In the genomic region with DNA sequence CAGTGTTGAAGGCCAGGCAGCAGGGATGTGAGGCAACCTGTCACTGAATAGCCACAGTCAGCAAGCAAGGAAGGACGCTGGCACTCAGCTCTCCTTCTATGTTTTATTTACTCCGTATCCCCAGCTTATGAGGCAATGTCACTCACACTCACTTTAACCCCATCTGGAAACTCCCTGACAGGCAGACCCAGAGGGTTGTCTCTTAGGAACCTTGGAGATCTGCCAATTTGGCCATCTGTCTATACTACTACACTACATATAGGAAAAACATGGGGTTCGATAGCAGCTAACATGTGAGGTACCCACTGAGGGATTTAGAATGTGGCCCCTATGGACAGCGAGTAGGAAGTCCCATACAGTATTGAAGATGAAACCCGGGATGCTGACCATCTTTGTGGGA, we compare ENCODE assay signal across 29 mouse cellular contexts. TPM values are rescaled to one million over a fixed set of nuclear protein-coding genes. Genes with fewer than 3 reads are reported as not detected.
DNase-seq lines count a peak whose midpoint lies in the region; ATAC-seq and TF ChIP-seq lines count a peak whose summit lies in the region.
"Had no signal": no experiment of that assay in that cellular context is flagged by ENCODE, and none has a peak within 500 bp of the region (broad histone marks: within the 10 kb centered on the region; RNA-seq: fewer than 3 reads in every experiment).

No protein-coding gene starts in this region.

- TF ChIP-seq POLR2A in lung, adult 2 months (IDR thresholded peaks at IDR 0.05; ENCODE audit: borderline replicate concordance, extremely low read depth, low read depth, low read length) = no peak
- TF ChIP-seq POLR2A in brain, embryonic 14.5 days (IDR thresholded peaks at IDR 0.05; ENCODE audit: borderline replicate concordance, extremely low read depth, insufficient read depth, insufficient read length, poor library complexity, severe bottlenecking) = no peak

- H3K9me3 ChIP-seq in forebrain, embryonic 14.5 days (replicated peaks; ENCODE audit: control insufficient read depth, low read length) = no peaks in the 10 kb centered on the region
- H3K9me3 ChIP-seq in forebrain, embryonic 16.5 days (ENCODE audit: control insufficient read depth, low read length) = no peaks in the 10 kb centered on the region
- H3K9me3 ChIP-seq in lung, embryonic 16.5 days (ENCODE audit: control insufficient read depth, low read length) = no peaks in the 10 kb centered on the region
- H3K9me3 ChIP-seq: embryonic facial prominence, embryonic 13.5 days; forebrain, embryonic 10.5 days; forebrain, embryonic 13.5 days; heart, embryonic 12.5 days; heart, embryonic 15.5 days; hindbrain, embryonic 10.5 days had no signal

- H3K36me3 ChIP-seq in forebrain, embryonic 14.5 days (ENCODE audit: control insufficient read depth, insufficient read depth, low read length) = no peaks in the 10 kb centered on the region
- no peaks in the 10 kb centered on the region for H3K36me3 ChIP-seq in forebrain, embryonic 16.5 days (ENCODE audit: control insufficient read depth, insufficient read depth)
- no peaks in the 10 kb centered on the region for H3K36me3 ChIP-seq in lung, embryonic 16.5 days (ENCODE audit: control insufficient read depth, insufficient read depth, low read length)
- H3K36me3 ChIP-seq: embryonic facial prominence, embryonic 13.5 days; forebrain, embryonic 10.5 days; heart, embryonic 12.5 days; heart, embryonic 15.5 days; hindbrain, embryonic 10.5 days had no signal

- ATAC-seq in forebrain, embryonic 14.5 days = no peak
- ATAC-seq in forebrain, embryonic 16.5 days = no peak
- ATAC-seq in lung, embryonic 16.5 days (ENCODE audit: low read depth) = peak; percentile 20; the same call in 1 of the 2 replicates
- ATAC-seq: CD4-positive, CD25-positive, alpha-beta regulatory T cell, adult 4 months; forebrain, embryonic 13.5 days had no signal

- no peak overlapping the region for H3K27ac ChIP-seq in forebrain, embryonic 14.5 days (ENCODE audit: low read depth, low read length)
- H3K27ac ChIP-seq in forebrain, embryonic 16.5 days (ENCODE audit: low read length) = no peak overlapping the region
- H3K27ac ChIP-seq in lung, embryonic 16.5 days (ENCODE audit: low read length) = no peak overlapping the region
- H3K27ac ChIP-seq: embryonic facial prominence, embryonic 13.5 days; forebrain, embryonic 10.5 days; forebrain, embryonic 13.5 days; heart, embryonic 15.5 days; hindbrain, embryonic 10.5 days; hindbrain, embryonic 14.5 days had no signal

- TF ChIP-seq CTCF in lung, adult 2 months (IDR thresholded peaks at IDR 0.05; ENCODE audit: insufficient read depth, low read length) = no peak
- no peak for TF ChIP-seq CTCF in brain, embryonic 14.5 days (IDR thresholded peaks at IDR 0.05; ENCODE audit: borderline replicate concordance, extremely low read depth, insufficient read depth, insufficient read length)

- peak; percentile 54 for DNase-seq in forebrain, embryonic 14.5 days (ENCODE audit: low spot score)
- DNase-seq in lung, adult 2 months = no peak
- DNase-seq in brain, embryonic 14.5 days (ENCODE audit: low read depth) = peak; percentile 64
- no peak for DNase-seq in left cerebral cortex, postnatal 36 days (ENCODE audit: low spot score in 2 of 2)
- DNase-seq: adrenal gland, adult 2 months; adrenal gland, postnatal 14 days; cerebellum, adult 11-12 months; cerebellum, adult 8-10 months; cerebellum, postnatal 14 days; gastrocnemius, postnatal 25 days; heart, adult 18-20 months; heart, postnatal 10 days; heart, postnatal 36 days had no signal

- no peaks in the 10 kb centered on the region for H3K27me3 ChIP-seq in forebrain, embryonic 14.5 days (replicated peaks; ENCODE audit: control insufficient read depth, insufficient read depth, low read length)
- no peaks in the 10 kb centered on the region for H3K27me3 ChIP-seq in forebrain, embryonic 16.5 days (replicated peaks; ENCODE audit: control insufficient read depth, insufficient read depth, low read length)
- no peaks in the 10 kb centered on the region for H3K27me3 ChIP-seq in lung, embryonic 16.5 days (ENCODE audit: control insufficient read depth, insufficient read depth, low read depth, low read length)
- H3K27me3 ChIP-seq: embryonic facial prominence, embryonic 13.5 days; forebrain, embryonic 13.5 days; heart, embryonic 12.5 days; heart, embryonic 15.5 days had no signal

- intact Hi-C loops in left cerebral cortex, postnatal 36 days (cut with DNase I) = no loop called here

- H3K4me2 ChIP-seq in forebrain, embryonic 14.5 days (ENCODE audit: low read length) = no peak overlapping the region
- no peak overlapping the region for H3K4me2 ChIP-seq in forebrain, embryonic 16.5 days (ENCODE audit: low read length)
- no peak overlapping the region for H3K4me2 ChIP-seq in lung, embryonic 16.5 days (ENCODE audit: low read depth, low read length)
- H3K4me2 ChIP-seq: embryonic facial prominence, embryonic 13.5 days; forebrain, embryonic 13.5 days; heart, embryonic 12.5 days; heart, embryonic 15.5 days; hindbrain, embryonic 14.5 days had no signal

- WGBS in forebrain, embryonic 14.5 days = 75% methylated on average over 5 of the region's 5 CpGs
- 64% methylated on average over 5 of the region's 5 CpGs for WGBS in forebrain, embryonic 16.5 days
- 50% methylated on average over 5 of the region's 5 CpGs for WGBS in lung, embryonic 16.5 days
- 70% methylated on average over 5 of the region's 5 CpGs for WGBS in lung, adult 2 months

- H3K4me3 ChIP-seq in forebrain, embryonic 14.5 days (ENCODE audit: low read depth, low read length) = no peak overlapping the region
- H3K4me3 ChIP-seq in forebrain, embryonic 16.5 days (replicated peaks; ENCODE audit: low read length) = no peak overlapping the region
- H3K4me3 ChIP-seq in lung, embryonic 16.5 days (ENCODE audit: low read length) = no peak overlapping the region
- no peak overlapping the region for H3K4me3 ChIP-seq in lung, adult 2 months (replicated peaks; ENCODE audit: extremely low read depth, low read depth, low read length)
- H3K4me3 ChIP-seq: embryonic facial prominence, embryonic 13.5 days; forebrain, embryonic 10.5 days; forebrain, embryonic 13.5 days; heart, embryonic 12.5 days; heart, embryonic 15.5 days; hindbrain, embryonic 10.5 days had no signal

- H3K9ac ChIP-seq in forebrain, embryonic 14.5 days (ENCODE audit: low read length) = no peak overlapping the region
- H3K9ac ChIP-seq in forebrain, embryonic 16.5 days (replicated peaks; ENCODE audit: low read depth, low read length) = no peak overlapping the region
- no peak overlapping the region for H3K9ac ChIP-seq in lung, embryonic 16.5 days (ENCODE audit: low read length)
- H3K9ac ChIP-seq: embryonic facial prominence, embryonic 13.5 days; forebrain, embryonic 13.5 days; heart, embryonic 12.5 days; heart, embryonic 15.5 days; hindbrain, embryonic 14.5 days had no signal

- H3K4me1 ChIP-seq in forebrain, embryonic 14.5 days (ENCODE audit: control insufficient read depth, insufficient read depth, low read length) = no peaks in the 10 kb centered on the region
- no peaks in the 10 kb centered on the region for H3K4me1 ChIP-seq in forebrain, embryonic 16.5 days (replicated peaks; ENCODE audit: control insufficient read depth, insufficient read depth, low read length)
- no peaks in the 10 kb centered on the region for H3K4me1 ChIP-seq in lung, embryonic 16.5 days (replicated peaks; ENCODE audit: control insufficient read depth, insufficient read depth, low read length)
- no peaks in the 10 kb centered on the region for H3K4me1 ChIP-seq in lung, adult 2 months (ENCODE audit: control insufficient read depth, insufficient read depth, low read length)
- H3K4me1 ChIP-seq: embryonic facial prominence, embryonic 13.5 days; forebrain, embryonic 10.5 days; heart, embryonic 12.5 days; heart, embryonic 15.5 days; hindbrain, embryonic 10.5 days had no signal

RNA-seq across cellular contexts. Expression of gene Gm765, which starts 12.7 kb away (rescaled TPM):
- not detected in 2 replicates for polyA plus RNA-seq in forebrain, embryonic 14.5 days (2014; fragmentation: Nextera tagmentation; extraction: Ambion mirVana)
- polyA plus RNA-seq in forebrain, embryonic 16.5 days (2015; fragmentation: Nextera tagmentation; extraction: Ambion mirVana) = not detected in 2 replicates
- not detected in 2 replicates for polyA plus RNA-seq in lung, embryonic 16.5 days (2015; fragmentation: Nextera tagmentation; extraction: Ambion mirVana)
- 0.03 and 0.06 TPM in 2 replicates for polyA plus RNA-seq in lung, adult 2 months (2012; rRNA removed)
- polyA plus RNA-seq in brain, embryonic 14.5 days (2012; rRNA removed) = not detected in 2 replicates
- total RNA-seq in left cerebral cortex, postnatal 36 days (2021) = 1 to 10 TPM; 2.3 to 3.1 TPM
- total RNA-seq: adrenal gland, adult 2 months; adrenal gland, postnatal 4 days; common myeloid progenitor, adult 5-6 weeks; heart, adult 18-20 months; heart, postnatal 10 days; heart, postnatal 36 days; MEL had no signal
- polyA plus RNA-seq: adrenal gland, adult 2 months; C2C12; CD4-positive, CD25-positive, alpha-beta regulatory T cell, adult 4 months; embryonic facial prominence, embryonic 13.5 days; forebrain, embryonic 10.5 days; forebrain, embryonic 13.5 days; gonadal fat pad, adult 2 months; heart, embryonic 12.5 days; heart, embryonic 15.5 days; hindbrain, embryonic 10.5 days; hindbrain, embryonic 14.5 days; intestine, embryonic 14.5 days had no signal

Comparison
In these comparisons a context has a peak if more than half of its experiments do, and no peak if none do; other contexts are left out.
1. DNase-seq: peak in forebrain, embryonic 14.5 days (single experiment) and brain, embryonic 14.5 days (single experiment); none in lung, adult 2 months (single experiment) and left cerebral cortex, postnatal 36 days (0 of 2).